Mouse (Mus musculus): ENCODE results near the gene Neurl2. TPM values are rescaled to one million over a fixed set of nuclear protein-coding genes. Genes with fewer than 3 reads are reported as not detected.
"Not testable (repeated sequence)": the region's sequence is repeated elsewhere in the genome, so short reads cannot be mapped to it uniquely, and the experiment has no call there.

Neurl2 gene
- polyA plus RNA-seq, 1 experiment from 2014 or later: 3.2 TPM

- H3K9ac ChIP-seq (ENCODE audit: low read length); H3K4me1 ChIP-seq (replicated peaks; ENCODE audit: control insufficient read depth, insufficient read depth, low read length); H3K9me3 ChIP-seq (ENCODE audit: control insufficient read depth, low read length); H3K36me3 ChIP-seq (ENCODE audit: control insufficient read depth, insufficient read depth, low read length); DNase-seq (ENCODE audit: low spot score); H3K4me3 ChIP-seq (ENCODE audit: low read depth, low read length); ATAC-seq (replicated peaks; ENCODE audit: low FRiP score); H3K27ac ChIP-seq (ENCODE audit: low read depth, low read length); H3K4me2 ChIP-seq (ENCODE audit: low read depth, low read length, severe bottlenecking): not testable (repeated sequence)
- 82% methylated on average over 5 of the region's 5 CpGs for WGBS
- H3K27me3 ChIP-seq (ENCODE audit: control insufficient read depth, insufficient read depth, low read length): peaks cover 19% of the 10 kb centered on the region
These were observed 22.3 kb upstream of the Neurl2 start for GRCm38 (mm10) chr2:164855572-164855971.

GRCm38 (mm10) chr2:164850061-164850460 lies 16.8 kb upstream of the Neurl2 start:
- 93% methylated on average over 8 of the region's 8 CpGs for WGBS
- ATAC-seq (replicated peaks; ENCODE audit: low FRiP score): no peak
- no peaks in the 10 kb centered on the region for H3K9me3 ChIP-seq (ENCODE audit: control insufficient read depth, low read length)
- H3K4me1 ChIP-seq (replicated peaks; ENCODE audit: control insufficient read depth, insufficient read depth, low read length): no peaks in the 10 kb centered on the region
- no peak overlapping the region for H3K9ac ChIP-seq (ENCODE audit: low read length)
- peaks cover 2% of the 10 kb centered on the region; the same call in 1 of the 2 replicates for H3K27me3 ChIP-seq (ENCODE audit: control insufficient read depth, insufficient read depth, low read length)
- H3K4me3 ChIP-seq (ENCODE audit: low read depth, low read length): no peak overlapping the region
- H3K36me3 ChIP-seq (ENCODE audit: control insufficient read depth, insufficient read depth, low read length): no peaks in the 10 kb centered on the region; the same call in 1 of the 2 replicates
- no peak overlapping the region for H3K4me2 ChIP-seq (ENCODE audit: low read depth, low read length, severe bottlenecking)
- no peak for DNase-seq (ENCODE audit: low spot score)
- H3K27ac ChIP-seq (ENCODE audit: low read depth, low read length): no peak overlapping the region

- no peak overlapping the region for H3K9ac ChIP-seq (ENCODE audit: low read length)
- H3K4me1 ChIP-seq (replicated peaks; ENCODE audit: control insufficient read depth, insufficient read depth, low read length): no peaks in the 10 kb centered on the region
- ATAC-seq (replicated peaks; ENCODE audit: low FRiP score): no peak
- no peaks in the 10 kb centered on the region; the same call in 1 of the 2 replicates for H3K36me3 ChIP-seq (ENCODE audit: control insufficient read depth, insufficient read depth, low read length)
- WGBS: 53% methylated on average over 3 of the region's 3 CpGs
- H3K9me3 ChIP-seq (ENCODE audit: control insufficient read depth, low read length): no peaks in the 10 kb centered on the region
- DNase-seq (ENCODE audit: low spot score): no peak
- no peak overlapping the region for H3K4me2 ChIP-seq (ENCODE audit: low read depth, low read length, severe bottlenecking)
- no peaks in the 10 kb centered on the region for H3K27me3 ChIP-seq (ENCODE audit: control insufficient read depth, insufficient read depth, low read length)
- H3K27ac ChIP-seq (ENCODE audit: low read depth, low read length): no peak overlapping the region
- H3K4me3 ChIP-seq (ENCODE audit: low read depth, low read length): no peak overlapping the region
These were observed 12.5 kb upstream of the Neurl2 start for GRCm38 (mm10) chr2:164845782-164846181.

- Histone ChIP-seq H3K4me1 (replicated peaks; ENCODE audit: control insufficient read depth, insufficient read depth, low read length) (peaks cover 6% of the 10 kb centered on the region; the same call in 1 of the 2 replicates), H3K36me3 (ENCODE audit: control insufficient read depth, insufficient read depth, low read length) (no peaks in the 10 kb centered on the region), H3K27ac (ENCODE audit: low read depth, low read length) (no peak overlapping the region), H3K4me2 (ENCODE audit: low read depth, low read length, severe bottlenecking) (no peak overlapping the region), H3K9me3 (ENCODE audit: control insufficient read depth, low read length) (no peaks in the 10 kb centered on the region), H3K27me3 (ENCODE audit: control insufficient read depth, insufficient read depth, low read length) (no peaks in the 10 kb centered on the region), H3K4me3 (ENCODE audit: low read depth, low read length) (no peak overlapping the region), H3K9ac (ENCODE audit: low read length) (no peak overlapping the region)
- 97% methylated on average over 4 of the region's 4 CpGs for WGBS
- ATAC-seq (replicated peaks; ENCODE audit: low FRiP score) (no peak), DNase-seq (ENCODE audit: low spot score) (no peak)
These were observed 1.9 kb upstream of the Neurl2 start for GRCm38 (mm10) chr2:164835164-164835563.

GRCm38 (mm10) chr2:164834531-164834930 lies 1.3 kb upstream of the Neurl2 start:
- H3K9ac ChIP-seq (ENCODE audit: low read length): peak overlapping the region; percentile 74; the same call in 1 of the 2 replicates
- peak overlapping the region; percentile 100 for H3K4me2 ChIP-seq (ENCODE audit: low read depth, low read length, severe bottlenecking)
- H3K4me1 ChIP-seq (replicated peaks; ENCODE audit: control insufficient read depth, insufficient read depth, low read length): peaks cover 6% of the 10 kb centered on the region; the same call in 1 of the 2 replicates
- no peaks in the 10 kb centered on the region for H3K36me3 ChIP-seq (ENCODE audit: control insufficient read depth, insufficient read depth, low read length)
- H3K4me3 ChIP-seq (ENCODE audit: low read depth, low read length): peak overlapping the region; percentile 66
- H3K27me3 ChIP-seq (ENCODE audit: control insufficient read depth, insufficient read depth, low read length): no peaks in the 10 kb centered on the region
- 48% methylated on average over 8 of the region's 8 CpGs for WGBS
- ATAC-seq (replicated peaks; ENCODE audit: low FRiP score) (no peak), DNase-seq (ENCODE audit: low spot score) (no peak)
- no peaks in the 10 kb centered on the region for H3K9me3 ChIP-seq (ENCODE audit: control insufficient read depth, low read length)
- H3K27ac ChIP-seq (ENCODE audit: low read depth, low read length): no peak overlapping the region

- Histone ChIP-seq H3K27me3 (ENCODE audit: control insufficient read depth, insufficient read depth, low read length) (no peaks in the 10 kb centered on the region), H3K4me3 (ENCODE audit: low read depth, low read length) (peak within 1 kb of the TSS; percentile 66), H3K9ac (ENCODE audit: low read length) (peak within 1 kb of the TSS; percentile 74), H3K27ac (ENCODE audit: low read depth, low read length) (0 out of 2 replicates have a peak within 1 kb of the TSS, but pooled peaks have one; percentile 15), H3K36me3 (ENCODE audit: control insufficient read depth, insufficient read depth, low read length) (no peaks in the 10 kb centered on the region; the same call in 1 of the 2 replicates), H3K9me3 (ENCODE audit: control insufficient read depth, low read length) (no peaks in the 10 kb centered on the region), H3K4me2 (ENCODE audit: low read depth, low read length, severe bottlenecking) (peak within 1 kb of the TSS; percentile 100), H3K4me1 (replicated peaks; ENCODE audit: control insufficient read depth, insufficient read depth, low read length) (peaks cover 6% of the 10 kb centered on the region; the same call in 1 of the 2 replicates)
- DNase-seq (ENCODE audit: low spot score) (peak; percentile 82), ATAC-seq (replicated peaks; ENCODE audit: low FRiP score) (peak; percentile 66)
- WGBS: under 1% methylated on average over 35 of the region's 35 CpGs
These were observed 431 bp downstream of the Neurl2 start, which contains the start of gene Ctsa for GRCm38 (mm10) chr2:164832748-164833301. Ctsa (plus strand) TSS chr2:164832873.

DNA sequence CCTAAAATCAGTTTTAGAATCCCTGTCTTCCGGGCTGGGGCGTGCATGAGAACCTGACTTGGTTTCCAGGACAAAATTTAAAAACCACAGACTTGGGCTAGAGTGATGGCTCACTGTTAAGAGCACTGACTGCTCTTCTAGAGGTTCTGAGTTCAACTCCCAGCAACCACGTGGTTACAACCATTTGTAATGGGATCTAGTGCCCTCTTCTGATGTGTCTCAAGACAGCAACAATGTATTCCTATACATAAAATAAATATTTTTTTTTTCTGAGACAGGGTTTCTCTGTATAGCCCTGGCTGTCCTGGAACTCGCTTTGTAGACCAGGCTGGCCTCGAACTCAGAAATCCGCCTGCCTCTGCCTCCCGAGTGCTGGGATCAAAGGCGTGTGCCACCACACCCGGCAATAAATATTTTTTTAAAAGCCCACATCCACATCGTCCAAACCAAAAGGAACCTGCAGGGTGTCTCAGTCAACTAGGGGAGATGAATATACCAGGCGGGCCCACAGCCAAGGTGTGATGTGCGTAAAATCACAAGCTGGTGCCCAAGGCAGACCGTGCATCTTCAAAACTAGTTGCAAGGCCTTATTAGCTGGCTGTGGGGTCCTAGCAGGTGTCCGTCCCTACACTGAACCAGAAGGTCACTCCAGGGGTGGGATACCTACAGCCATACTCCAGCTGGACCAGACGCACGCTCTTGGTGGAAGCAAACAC lies 1.1 kb downstream of the Neurl2 start:
- DNase-seq (ENCODE audit: low spot score) (no peak), ATAC-seq (replicated peaks; ENCODE audit: low FRiP score) (no peak)
- no peak overlapping the region for H3K27ac ChIP-seq (ENCODE audit: low read depth, low read length)
- H3K4me2 ChIP-seq (ENCODE audit: low read depth, low read length, severe bottlenecking): peak overlapping the region; percentile 100
- peak overlapping the region; percentile 74 for H3K9ac ChIP-seq (ENCODE audit: low read length)
- no peaks in the 10 kb centered on the region; the same call in 1 of the 2 replicates for H3K36me3 ChIP-seq (ENCODE audit: control insufficient read depth, insufficient read depth, low read length)
- H3K4me3 ChIP-seq (ENCODE audit: low read depth, low read length): peak overlapping the region; percentile 66
- WGBS: 65% methylated on average over 16 of the region's 16 CpGs
- H3K9me3 ChIP-seq (ENCODE audit: control insufficient read depth, low read length): no peaks in the 10 kb centered on the region
- H3K4me1 ChIP-seq (replicated peaks; ENCODE audit: control insufficient read depth, insufficient read depth, low read length): peaks cover 6% of the 10 kb centered on the region; the same call in 1 of the 2 replicates
- H3K27me3 ChIP-seq (ENCODE audit: control insufficient read depth, insufficient read depth, low read length): no peaks in the 10 kb centered on the region

DNA sequence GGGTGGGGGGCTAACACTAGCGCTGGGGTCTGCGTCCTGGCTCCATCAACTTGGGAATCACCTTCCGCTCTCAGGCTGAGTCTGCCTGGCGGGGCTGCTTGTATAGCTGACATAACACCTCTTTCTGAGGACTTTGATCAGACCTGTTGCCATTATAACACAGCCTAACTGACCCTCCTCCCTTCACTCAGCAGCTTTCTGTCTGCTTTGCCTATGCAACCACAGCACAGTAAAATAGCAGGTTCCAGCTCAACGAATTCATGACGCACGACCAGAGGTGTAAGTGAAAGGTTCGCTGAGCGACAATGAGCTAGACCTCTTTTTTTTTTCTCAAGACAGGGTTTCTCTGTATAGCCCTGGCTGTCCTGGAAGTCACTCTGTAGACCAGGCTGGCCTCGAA lies 2.2 kb downstream of the Neurl2 start:
- no peak overlapping the region for H3K4me2 ChIP-seq (ENCODE audit: low read depth, low read length, severe bottlenecking)
- peaks cover 6% of the 10 kb centered on the region; the same call in 1 of the 2 replicates for H3K4me1 ChIP-seq (replicated peaks; ENCODE audit: control insufficient read depth, insufficient read depth, low read length)
- DNase-seq (ENCODE audit: low spot score) (no peak), ATAC-seq (replicated peaks; ENCODE audit: low FRiP score) (no peak)
- no peak overlapping the region for H3K27ac ChIP-seq (ENCODE audit: low read depth, low read length)
- no peaks in the 10 kb centered on the region for H3K27me3 ChIP-seq (ENCODE audit: control insufficient read depth, insufficient read depth, low read length)
- H3K4me3 ChIP-seq (ENCODE audit: low read depth, low read length): no peak overlapping the region
- no peak overlapping the region for H3K9ac ChIP-seq (ENCODE audit: low read length)
- 85% methylated on average over 10 of the region's 10 CpGs for WGBS
- peaks cover under 1% of the 10 kb centered on the region; the same call in 1 of the 2 replicates for H3K36me3 ChIP-seq (ENCODE audit: control insufficient read depth, insufficient read depth, low read length)
- H3K9me3 ChIP-seq (ENCODE audit: control insufficient read depth, low read length): no peaks in the 10 kb centered on the region
